Mouse (Mus musculus): ENCODE results near the gene Hoxb4.

The Hoxb4 gene

GRCm38 (mm10) chr11:96350341-96350624, 32.2 kb downstream of the Hoxb4 start, which contains the start of gene Hoxb2:
Gene Hoxb2, plus strand, starts transcription at chr11:96350525.
- DNase-seq (ENCODE audit: low spot score) = no peak

- peak; percentile 63 for DNase-seq (ENCODE audit: low spot score)
Observed at GRCm38 (mm10) chr11:96350791-96351190, 32.7 kb downstream of the Hoxb4 start.

- peak; percentile 85 for DNase-seq (ENCODE audit: low spot score)
Observed at GRCm38 (mm10) chr11:96351312-96351711, 33.2 kb downstream of the Hoxb4 start.

- peak; percentile 83 for DNase-seq (ENCODE audit: low spot score)
Observed at GRCm38 (mm10) chr11:96351831-96352230, 33.8 kb downstream of the Hoxb4 start.

- peak; percentile 77 for DNase-seq (ENCODE audit: low spot score)
Observed at GRCm38 (mm10) chr11:96352691-96353521, 34.8 kb downstream of the Hoxb4 start.

- peak; percentile 64 for DNase-seq (ENCODE audit: low spot score)
Observed at GRCm38 (mm10) chr11:96353522-96353841, 35.4 kb downstream of the Hoxb4 start.

- peak; percentile 68 for DNase-seq (ENCODE audit: low spot score)
Observed at GRCm38 (mm10) chr11:96353939-96354338, 35.9 kb downstream of the Hoxb4 start.

- peak; percentile 85 for DNase-seq (ENCODE audit: low spot score)
Observed at GRCm38 (mm10) chr11:96354376-96354775, 36.3 kb downstream of the Hoxb4 start.

- DNase-seq (ENCODE audit: low spot score) = no peak
Observed at GRCm38 (mm10) chr11:96354801-96355311, 36.8 kb downstream of the Hoxb4 start.

GRCm38 (mm10) chr11:96363807-96364206, 45.7 kb downstream of the Hoxb4 start:
- peak; percentile 68 for DNase-seq (ENCODE audit: low spot score)

- peak; percentile 83 for DNase-seq (ENCODE audit: low spot score)
Observed at GRCm38 (mm10) chr11:96365441-96366091, 47.5 kb downstream of the Hoxb4 start, which contains the start of gene Hoxb1. Gene Hoxb1, plus strand, starts transcription at chr11:96365752.

- DNase-seq (ENCODE audit: low spot score) = peak; percentile 58
Observed at GRCm38 (mm10) chr11:96366092-96367041, 48.3 kb downstream of the Hoxb4 start.

- no peak for DNase-seq (ENCODE audit: low spot score)
Observed at GRCm38 (mm10) chr11:96367141-96367540, 49.1 kb downstream of the Hoxb4 start.

- no peak for DNase-seq (ENCODE audit: low spot score)
Observed at GRCm38 (mm10) chr11:96368686-96369085, 50.6 kb downstream of the Hoxb4 start.

GRCm38 (mm10) chr11:96369140-96369539, 51.1 kb downstream of the Hoxb4 start:
- no peak for DNase-seq (ENCODE audit: low spot score)
